Mouse (Mus musculus) ovary, postnatal 14 days (tissue): Measurements from ENCODE around the gene Med12l.

Experiments
- DNase-seq: peaks from one replicate; pipeline ENCODE4 v3.0.0; 2022; ENCODE audit warnings: low spot score

The Med12l gene

DNA sequence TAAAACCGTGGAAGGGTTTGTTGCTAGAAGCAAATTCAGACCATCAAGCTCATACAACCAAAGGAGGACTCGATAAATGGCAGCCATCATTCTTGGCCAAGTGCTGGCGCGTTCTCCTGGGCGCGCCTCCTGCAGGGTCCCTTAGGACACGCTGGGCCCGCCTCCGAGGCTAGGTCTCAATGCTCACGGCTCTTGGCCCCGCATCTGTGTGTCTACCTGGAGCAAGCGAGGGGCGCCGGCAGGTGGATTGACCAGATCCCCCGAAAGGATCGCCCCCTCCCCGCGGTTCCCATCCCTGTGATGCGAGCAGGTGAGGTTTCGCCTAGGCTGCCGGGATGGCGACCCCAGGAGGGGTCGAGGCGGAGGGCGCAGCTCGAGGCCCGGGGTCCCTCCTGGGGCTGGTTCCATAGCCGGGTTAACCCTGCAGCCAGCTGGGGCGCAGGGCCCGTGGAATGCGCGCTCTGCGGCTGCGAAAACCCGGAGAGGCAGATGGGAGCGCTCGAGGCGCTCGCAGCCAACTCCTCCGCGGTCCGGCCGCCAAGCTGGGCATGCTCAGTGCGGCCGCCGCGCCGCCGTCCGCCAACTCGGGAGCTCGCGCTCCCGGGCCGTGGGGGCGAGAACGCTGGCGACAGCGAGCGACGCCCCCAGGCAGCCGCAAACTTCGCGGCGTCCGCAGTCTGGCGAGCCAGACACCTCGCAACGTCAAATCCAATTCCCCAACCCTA, at the start of gene Med12l:
TSS of gene Med12l (plus strand) at position 555 of the 725 bp plus-strand sequence.
- DNase-seq, result peak; percentile 56

DNA sequence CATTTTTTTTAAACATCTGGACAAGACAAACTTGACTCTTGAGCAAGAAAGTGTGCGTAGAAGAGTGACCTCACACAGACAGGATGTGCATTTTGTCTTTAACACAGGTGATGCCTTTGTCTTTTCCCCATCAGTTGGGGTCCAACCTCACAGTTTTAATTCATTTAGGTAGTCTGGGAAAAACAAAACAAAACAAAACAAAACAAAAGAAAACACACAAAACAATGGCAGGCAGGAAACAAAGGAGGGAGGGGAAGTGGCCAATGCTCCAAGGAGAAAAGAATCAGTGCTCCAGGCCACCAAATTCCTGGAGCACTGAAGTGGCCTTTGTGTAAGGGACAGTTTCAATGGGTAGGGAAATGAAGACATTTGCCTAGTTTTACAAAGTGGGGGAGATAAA, 44.5 kb upstream of the Med12l start:
- DNase-seq, result no peak

DNA sequence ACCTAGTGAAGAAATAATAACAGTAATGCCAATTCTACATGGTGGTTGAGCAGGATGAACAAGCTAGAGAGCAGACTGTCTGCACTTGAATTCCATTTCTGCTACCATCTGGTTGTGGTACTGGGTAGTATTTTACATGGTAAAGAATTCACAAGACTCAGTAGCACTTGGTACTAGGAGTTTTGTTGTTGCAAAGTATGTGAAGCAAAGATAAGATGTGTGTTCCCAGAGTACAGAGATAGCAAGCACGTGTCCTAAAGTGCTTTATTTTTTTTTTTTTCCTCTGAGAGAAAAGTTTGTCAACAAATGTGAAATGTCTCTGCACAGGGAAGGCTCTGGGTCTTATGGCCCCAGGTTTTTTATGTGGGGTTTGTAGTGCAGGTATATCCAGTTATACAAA, 28.2 kb upstream of the Med12l start:
- no peak for DNase-seq

DNA sequence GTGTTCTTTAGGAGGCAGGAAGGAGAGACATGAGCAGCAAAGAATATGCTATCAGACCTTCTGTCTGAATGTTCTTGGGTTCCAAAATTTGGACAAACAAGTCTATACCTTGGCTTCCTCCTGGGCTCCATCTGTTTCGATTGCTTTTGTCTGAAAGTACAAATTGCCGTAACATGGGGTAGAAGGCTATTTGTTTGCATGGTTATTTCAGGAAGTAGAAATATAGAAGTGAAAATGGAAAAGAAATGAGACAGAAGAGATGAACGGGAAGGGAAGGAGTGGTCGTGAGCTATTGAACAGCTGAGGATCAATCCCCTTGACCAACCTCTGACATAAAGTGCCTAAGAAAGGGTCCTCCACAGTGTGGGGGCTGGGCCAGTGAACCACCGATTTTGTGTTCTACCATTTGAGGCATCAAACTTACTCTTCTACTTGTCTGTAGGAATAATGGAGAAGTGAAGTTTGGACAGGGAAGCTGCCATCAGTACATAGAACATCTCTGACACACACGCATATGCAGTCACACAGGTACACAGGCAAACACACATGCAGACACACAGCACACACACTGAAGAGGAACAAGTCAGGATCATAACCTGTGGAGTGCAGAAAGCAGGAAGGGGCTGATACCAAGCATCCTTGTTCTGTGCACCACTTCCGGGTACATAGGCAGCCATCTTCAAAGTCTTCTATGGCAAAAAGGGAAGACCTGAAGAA, 27.6 kb upstream of the Med12l start:
- DNase-seq, result no peak

DNA sequence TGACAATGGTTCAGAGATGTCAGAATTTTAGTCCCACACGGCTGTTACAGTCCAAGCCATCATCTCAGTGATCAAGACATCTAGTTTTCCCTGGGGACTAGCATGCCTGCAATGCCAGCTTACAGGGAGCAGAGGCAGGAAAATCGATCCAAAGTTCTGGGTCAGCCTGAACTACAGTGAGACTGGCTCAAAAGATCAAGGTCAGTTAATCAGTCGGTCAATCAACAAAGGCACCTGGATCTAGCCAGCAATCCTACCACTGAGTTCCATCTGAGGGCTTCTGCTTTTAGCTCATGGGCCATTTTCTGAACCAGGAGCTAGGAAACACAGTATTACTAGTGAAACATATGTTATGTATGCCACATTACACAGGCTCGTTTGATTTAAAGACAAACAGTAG, 25.0 kb upstream of the Med12l start:
- no peak for DNase-seq

DNA sequence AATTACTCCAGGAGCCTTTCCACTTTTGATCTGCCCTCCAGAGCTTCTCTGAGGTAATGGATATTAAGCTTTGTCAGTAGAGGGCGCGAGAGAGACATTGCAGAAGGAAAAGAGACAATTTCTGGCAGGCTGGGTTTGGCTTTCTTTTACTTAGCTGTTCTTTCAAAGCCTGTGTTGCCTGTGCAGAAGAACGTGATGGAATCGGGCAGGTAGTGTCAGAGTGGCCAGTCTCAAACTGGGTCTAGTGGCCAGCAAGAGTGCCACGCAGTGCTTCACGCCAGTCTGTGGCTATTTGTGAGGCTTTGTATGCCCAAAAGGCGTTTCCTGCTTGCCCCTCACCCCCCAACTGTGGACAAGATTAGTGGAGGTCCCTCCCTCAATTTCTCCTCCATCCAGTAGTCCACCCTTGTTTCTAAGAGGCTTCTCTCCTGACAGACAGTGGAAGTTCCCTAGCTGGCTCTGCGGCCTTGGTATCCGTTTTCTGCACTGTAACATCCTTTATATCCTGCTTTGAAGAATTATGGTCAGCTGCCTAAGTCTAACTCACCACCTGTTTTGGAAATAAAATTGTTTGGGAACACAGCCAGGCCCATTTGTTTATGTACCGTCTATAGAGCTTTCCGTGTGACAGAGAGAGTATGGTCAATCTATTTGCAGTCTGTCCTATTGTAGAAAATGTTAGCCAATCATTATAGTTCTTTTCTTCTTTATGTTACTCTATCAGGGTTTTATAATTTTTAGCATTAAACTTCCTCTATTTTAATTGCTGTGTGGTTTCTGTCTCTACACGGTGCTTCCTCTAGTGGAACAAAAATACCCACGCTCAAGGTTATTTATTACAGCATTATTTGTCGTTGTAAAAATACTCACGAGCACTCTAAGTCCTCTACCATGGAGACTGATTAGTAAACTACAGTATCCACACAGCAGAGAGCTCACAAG, 22.5 kb upstream of the Med12l start:
- DNase-seq, result peak; percentile 68

DNA sequence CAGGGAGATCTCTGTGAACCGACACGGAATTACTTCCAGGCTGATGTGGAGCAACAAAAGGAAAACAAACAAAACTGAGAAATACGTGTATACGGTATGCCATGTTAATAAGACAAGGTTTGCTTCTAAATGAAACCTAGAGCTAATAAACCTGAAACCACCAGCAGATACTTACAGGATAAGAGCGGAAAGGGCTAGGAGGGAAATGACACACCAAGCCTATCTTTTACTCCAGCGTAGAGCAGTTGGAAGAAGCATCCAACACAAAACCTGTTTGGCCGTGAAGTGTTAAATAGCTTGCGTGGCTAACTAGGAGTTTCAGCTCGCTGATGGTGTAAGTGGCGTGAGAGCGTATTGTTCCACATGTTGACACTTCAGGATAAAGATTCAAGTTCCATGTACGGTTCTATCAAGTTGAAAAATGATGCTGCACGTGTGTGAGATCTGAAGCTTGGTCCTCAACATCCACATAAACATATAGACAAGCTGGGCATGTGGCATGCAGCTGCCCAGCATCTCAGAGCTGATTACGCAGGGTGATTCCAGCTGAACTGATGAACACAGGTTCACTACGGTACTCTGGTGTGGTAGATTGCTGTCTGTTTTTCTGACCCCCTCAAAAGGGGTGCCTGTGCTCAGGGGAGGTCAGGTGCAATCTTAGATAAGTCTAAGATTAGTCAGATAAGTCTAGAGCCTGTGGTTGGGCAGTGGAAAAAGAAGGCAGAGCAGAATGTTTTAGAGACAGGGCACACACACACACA, 21.6 kb upstream of the Med12l start:
- no peak for DNase-seq

DNA sequence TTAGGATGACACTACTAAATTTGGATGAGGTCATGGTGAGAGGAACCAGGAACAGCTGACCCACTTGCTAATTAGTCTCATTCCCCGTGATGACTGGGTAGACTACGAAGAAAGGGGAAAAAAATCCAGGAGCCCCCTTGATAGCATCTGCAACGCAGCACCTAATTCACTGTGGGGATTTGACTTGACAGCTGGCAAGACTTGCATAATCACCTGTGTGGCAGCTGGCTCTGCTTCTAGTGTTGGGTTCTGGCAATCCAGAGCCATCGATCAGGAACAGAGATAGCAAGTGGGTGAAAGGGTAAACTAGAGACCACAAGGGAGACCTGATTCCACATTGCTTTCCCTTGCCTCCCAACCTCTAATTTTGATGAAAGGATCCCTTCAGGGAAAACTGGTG, 19.8 kb upstream of the Med12l start:
- DNase-seq, result no peak

DNA sequence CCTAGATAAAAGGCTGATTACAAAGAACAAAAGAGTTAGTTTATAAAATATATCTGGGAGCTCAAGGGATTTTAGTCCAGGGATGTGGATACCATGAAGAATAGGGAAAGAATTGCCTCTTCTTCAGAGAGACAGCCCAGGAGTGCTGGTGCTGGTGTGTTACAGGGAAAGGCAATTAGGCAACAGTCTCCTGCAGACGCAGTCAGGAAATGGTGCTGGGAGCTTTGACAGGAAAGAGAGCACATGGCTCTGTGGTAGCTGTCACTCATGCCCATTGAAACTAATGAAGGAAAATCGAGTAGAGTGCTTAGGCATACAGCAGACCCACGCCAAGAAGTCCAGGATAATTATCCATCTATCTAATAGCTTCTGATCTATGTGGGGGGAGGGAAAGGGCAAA, 16.3 kb upstream of the Med12l start:
- no peak for DNase-seq

DNA sequence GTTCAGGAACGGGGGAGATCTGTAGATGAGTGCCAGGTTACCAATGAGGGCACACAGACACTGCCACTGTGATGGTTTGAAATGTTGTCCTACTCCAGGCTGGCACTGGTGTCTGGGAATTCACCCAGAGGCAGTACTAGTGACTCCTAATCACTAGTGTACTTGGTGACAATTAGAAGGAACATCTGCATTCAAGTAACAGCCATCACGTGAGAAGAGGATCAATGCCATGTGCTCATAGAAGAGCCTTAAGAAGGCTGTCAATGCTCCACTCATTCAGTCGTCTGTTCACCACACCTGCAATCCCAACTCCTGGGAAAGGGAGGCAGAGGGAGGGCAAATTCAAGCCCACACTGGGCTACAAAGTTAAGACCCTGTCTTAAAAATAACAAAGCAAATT, 15.1 kb upstream of the Med12l start:
- no peak for DNase-seq

DNA sequence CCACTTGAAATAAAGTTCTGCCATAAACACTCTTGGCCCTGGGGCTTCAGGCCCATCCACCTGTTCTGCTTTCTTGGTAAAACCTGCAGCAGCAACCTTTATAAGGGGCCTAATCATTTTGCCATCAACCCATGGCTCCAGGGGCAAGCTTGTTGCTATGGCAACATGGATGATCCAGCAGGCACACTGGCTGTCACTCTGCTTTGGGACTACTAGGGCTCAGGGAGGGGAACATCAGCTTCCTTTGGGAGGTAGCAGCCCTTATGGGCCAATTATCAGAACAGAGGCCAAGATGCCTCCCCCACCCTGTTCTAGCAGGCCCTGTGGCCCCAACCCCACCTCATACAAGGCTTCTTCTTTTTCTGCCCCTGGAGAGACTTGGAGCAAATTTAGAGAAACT, 13.5 kb upstream of the Med12l start:
- no peak for DNase-seq

DNA sequence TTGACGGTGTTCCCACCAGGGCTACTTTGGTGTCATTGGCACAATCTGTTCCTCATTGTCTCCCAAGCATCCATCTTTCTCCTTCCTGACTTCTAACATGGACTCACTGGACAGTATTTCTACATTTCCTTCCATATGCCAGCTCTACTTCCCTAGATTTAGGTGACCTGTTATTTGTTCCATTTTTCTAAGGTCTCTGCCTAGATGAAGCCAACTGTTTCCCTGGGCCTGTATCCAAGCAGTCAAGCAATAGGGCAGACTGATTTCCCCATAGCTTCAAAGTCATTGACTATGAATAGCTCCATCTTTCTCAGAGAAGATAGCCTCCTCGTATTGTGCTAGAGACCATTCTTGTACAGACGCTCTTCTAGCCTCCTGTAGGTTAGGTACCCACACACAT, 12.0 kb upstream of the Med12l start:
- DNase-seq, result no peak

DNA sequence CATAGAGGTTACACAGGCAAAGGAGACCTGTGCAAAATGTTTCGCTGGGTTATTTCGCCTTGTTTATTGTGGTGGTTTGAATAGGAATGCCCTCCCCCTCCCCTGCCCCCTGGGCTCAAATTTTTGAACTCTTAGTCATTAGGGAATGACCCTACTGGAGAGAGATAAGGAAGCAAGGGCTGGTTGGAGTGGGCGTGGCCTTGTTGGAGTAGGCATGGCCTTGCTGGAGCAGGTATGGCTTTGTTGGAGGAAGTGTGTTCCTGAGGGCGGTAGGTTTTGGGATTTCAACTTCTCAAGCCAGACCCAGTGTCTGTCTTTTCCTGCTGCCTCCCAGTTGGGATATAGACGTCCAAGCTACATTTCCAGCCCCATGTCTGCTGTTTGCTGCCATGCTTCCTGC, 1.9 kb upstream of the Med12l start:
- DNase-seq, result no peak

DNA sequence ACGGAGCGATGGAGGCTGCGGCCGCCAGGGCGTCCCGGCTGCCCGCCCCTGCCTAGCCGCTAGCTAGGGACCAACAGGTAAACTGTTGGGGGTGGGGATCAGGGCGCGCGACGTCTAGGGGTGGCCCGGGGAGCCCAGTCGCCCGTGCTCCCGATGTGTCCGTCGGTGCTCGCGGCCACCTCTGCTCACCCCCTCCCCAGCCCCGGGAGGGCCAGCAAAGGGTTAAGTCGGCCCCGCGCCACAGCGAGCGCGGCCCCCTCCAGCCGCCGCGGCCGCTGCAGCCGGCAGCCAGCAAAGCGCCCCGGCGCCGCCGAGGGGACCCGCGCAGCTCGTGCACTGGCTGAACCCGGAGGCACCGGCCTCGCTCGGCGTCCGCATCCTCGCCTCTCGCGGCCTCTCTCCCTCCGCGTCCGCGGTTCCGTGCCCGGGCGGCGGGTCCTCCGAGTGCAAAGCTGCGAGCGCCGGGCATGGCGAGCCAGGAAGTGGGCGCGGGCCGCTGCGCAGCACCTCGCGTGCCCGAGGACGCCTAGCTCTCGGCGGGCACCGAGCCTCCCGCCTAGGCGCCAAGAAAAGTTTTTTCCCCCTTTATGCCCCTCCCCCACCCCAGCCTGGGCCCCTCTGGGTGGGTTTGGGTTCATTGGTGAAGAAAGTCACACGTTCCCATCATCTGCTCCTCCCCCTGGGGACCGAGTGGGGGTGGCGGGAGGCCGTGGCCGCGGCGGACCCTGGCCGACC, 538 bp downstream of the Med12l start:
- DNase-seq, result peak; percentile 33

DNA sequence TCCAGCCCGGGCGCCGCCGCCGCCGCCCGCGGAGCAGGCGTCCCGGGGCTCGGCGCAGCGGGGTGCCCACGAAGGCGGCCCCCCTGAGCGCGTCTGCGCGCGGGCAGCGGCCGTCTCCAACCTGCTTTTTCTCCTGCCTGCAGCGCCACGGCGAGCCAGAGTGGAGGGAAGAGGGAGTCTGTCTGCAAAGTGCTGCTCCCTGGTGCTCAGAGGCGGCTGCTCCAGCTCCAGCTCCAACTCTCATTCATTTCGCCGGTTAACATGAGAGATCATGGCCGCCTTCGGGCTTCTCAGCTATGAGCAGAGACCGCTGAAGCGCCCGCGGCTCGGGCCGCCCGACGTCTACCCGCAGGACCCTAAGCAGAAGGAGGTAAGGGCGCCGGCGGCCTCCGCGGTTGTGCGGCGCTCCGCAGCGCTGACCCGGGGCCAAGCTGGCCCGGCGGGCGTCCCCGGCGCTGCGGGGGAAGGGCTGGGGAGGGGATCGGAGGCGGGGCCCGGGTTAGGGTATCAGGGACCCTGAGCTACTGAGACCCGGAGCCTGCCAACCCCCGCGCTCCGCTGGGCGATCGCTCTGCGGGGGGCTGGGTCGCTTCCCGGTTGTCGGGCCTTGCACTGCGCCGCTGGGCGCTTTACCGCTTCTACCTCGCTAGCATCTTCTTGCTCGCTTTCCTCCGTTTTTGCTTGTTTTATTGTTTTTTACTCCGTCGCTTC, 1.3 kb downstream of the Med12l start:
- peak; percentile 67 for DNase-seq

DNA sequence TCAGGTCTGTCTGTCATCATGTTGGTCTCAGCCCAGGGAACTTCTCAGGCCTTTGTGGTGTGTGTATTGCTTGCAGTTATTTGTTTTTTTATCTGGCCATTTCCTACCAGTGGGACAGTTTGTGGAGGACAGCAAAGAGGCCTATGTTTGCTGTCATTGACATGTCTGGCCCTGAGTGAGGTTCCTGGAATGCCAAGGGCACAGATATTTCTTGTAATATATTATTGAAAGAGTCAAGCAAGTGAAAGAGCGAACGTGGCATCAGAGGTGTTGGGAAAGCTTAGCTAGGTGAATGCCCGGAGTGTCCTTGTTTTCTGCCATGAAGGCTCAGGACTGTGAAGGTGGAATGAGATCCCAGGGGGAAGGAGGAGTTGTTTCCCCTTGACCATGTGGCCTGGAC, 4.7 kb downstream of the Med12l start:
- no peak for DNase-seq

DNA sequence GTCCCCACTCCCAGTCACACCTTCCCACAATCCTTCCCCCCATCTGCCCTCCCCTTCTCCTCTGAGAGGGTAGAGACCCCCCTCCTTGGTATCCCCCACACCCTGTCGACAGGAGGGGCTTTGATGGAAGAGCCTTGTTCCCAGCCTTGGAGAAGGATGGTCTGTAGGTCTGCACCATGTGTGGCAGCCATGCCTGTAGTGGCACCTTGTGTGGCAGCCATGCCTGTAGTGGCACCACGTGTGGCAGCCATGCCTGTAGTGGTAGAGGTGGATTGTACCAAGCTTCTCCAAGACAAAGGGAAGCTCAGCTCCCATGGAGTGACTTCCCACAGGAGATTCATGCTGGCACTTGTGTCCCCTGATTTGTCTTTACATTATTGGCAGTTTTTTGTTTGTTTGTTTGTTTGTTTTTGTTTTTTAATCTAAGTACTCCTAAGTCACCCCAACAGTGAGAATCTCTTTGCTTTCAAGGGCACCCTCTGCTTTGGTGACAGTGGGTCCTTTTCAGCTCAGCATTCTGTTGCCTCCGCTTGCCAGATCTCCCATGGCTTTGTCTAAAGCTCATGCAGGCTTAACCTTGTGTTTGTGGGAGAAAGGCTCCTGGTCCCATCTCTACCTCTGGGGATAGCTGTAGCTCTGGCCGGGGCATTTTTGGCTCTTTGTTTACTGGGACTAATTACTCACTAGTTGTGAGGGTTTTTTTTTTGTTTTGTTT, 10.2 kb downstream of the Med12l start:
- DNase-seq, result no peak

DNA sequence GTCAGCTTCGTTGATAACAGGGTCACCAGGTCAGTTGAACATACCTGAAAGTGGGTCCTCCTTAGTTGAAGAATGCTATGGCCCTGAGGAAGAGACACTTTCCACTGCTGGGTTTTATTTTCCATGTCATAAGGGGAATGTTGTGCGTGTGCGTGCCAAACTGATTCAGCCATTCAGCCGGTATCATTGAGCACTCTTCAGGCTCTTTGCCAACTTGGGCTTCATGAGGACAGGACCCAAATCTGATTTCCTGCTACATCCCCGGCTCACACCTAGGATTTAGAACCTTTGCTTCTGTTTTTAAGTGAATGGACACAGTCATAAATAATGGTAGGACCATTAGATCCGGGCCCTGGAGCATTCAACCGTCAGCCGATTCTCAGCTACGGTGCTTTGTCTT, 10.9 kb downstream of the Med12l start:
- no peak for DNase-seq

DNA sequence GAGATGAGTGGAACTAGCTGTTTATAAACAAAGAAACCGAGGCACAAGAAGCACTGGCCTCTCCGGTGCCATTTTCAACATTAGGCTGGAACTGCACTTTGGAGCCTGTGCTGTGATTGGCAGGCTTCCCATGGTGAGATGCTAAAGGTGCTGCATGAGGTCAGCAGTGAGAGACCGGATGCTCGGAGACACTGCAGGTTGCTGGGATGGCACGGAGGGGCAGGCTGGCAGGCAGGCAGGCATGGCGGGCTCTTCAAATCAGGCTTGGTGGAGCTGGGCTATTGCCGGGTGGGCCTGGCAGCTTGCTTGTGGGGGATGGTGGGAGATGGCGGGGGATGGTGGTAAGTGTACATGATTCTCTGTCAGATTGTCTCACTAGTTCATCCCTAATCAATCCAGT, 15.6 kb downstream of the Med12l start:
- DNase-seq, result no peak

DNA sequence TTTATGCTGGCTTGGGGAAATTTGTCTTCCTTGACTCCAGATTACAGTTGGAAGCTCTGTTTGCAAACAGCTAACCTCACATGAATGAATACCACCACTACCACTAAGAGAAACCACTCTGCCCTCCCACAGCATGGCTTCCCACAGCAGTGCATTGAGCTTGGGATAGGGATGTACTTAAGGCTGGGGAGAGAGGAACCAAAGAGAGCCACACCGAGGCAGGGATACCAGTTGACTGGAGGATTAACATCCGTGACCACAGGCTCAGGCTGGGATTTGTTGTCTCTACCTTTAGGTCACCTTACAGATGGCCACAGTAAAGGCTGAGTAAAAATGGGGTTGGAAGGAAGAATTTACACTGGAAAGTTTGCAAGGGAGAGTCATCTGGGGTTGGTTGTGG, 16.6 kb downstream of the Med12l start:
- DNase-seq, result no peak
